Mouse (Mus musculus) spleen, adult 2 months (tissue): ENCODE data around the gene Prkag2.

Experiments
- CTCF ChIP-seq: fragments of 200-500 bp; IDR thresholded peaks from 2 replicates; pipeline ENCODE4 v1.5.1; 2011; ENCODE audit warnings: mild to moderate bottlenecking, inconsistent platforms; ENCODE audit not compliant: insufficient read depth, insufficient read length, insufficient replicate concordance; ENCODE audit errors: extremely low read depth
- POLR2A ChIP-seq: fragments of 200-500 bp; IDR thresholded peaks from 2 replicates; pipeline ENCODE4 v1.6.1; 2011; ENCODE audit warnings: low read depth, low read length, inconsistent platforms

DNA sequence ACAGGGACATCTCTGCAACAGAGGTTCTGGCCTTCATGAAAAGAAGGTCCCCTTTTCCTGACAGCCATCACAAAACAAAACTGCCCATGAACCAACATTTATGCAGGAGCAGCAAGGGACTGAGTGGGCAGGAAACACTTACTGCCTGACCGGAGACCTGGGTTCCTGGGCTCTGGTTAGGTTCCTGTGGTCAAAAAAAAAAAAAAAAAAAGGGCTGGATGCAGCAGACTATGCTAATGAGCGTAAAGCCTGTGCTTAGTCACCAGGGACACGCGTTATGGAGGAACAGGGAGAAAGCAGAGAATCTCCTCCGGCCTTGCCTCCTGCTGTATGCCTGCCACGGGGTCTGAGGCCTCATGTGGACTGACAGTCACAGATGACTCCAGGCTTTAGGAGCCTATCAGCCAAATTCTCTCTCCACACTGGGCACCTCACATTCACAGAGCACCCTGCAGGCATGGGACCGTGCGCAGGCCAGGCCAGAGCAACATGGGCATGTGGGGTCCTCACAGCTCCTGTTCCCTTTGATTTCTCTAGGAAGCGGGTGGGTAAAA, 126.7 kb downstream of the Prkag2 start:
- TF ChIP-seq CTCF (no peak), POLR2A (no peak)
